Mouse (Mus musculus) thymus, adult 2 months (tissue): ENCODE measurements around the gene Ddr2.
"Not testable (repeated sequence)": the region's sequence is repeated elsewhere in the genome, so short reads cannot be mapped to it uniquely, and the experiment has no call there.

Source experiments
- CTCF ChIP-seq: fragments of 200-500 bp; IDR thresholded peaks from 2 replicates; pipeline ENCODE4 v1.5.1; 2012; ENCODE audit warnings: mild to moderate bottlenecking, control low read depth, low read length, moderate library complexity, borderline replicate concordance; ENCODE audit not compliant: control insufficient read depth, poor library complexity, insufficient read depth; ENCODE audit errors: extremely low read depth
- POLR2A ChIP-seq: fragments of 200-500 bp; IDR thresholded peaks from 2 replicates; pipeline ENCODE4 v1.6.1; 2012; ENCODE audit warnings: mild to moderate bottlenecking, low read length, control low read depth, moderate library complexity; ENCODE audit not compliant: control insufficient read depth, poor library complexity, insufficient read depth; ENCODE audit errors: extremely low read depth

- TF ChIP-seq CTCF, POLR2A: not testable (repeated sequence)
Observed at GRCm38 (mm10) chr1:169993901-169994300, 116.7 kb downstream of the Ddr2 start.
